Mouse (Mus musculus): ENCODE measurements around the gene Ensa.
"Not testable (repeated sequence)": the region's sequence is repeated elsewhere in the genome, so short reads cannot be mapped to it uniquely, and the experiment has no call there.

Gene Ensa

GRCm38 (mm10) chr3:95645313-95646235 is 20.8 kb downstream of the Ensa start:
- no peak for DNase-seq

GRCm38 (mm10) chr3:95648016-95648415 is 23.2 kb downstream of the Ensa start:
- no peak for DNase-seq

- DNase-seq: no peak
Measured at GRCm38 (mm10) chr3:95650276-95651032, 25.7 kb downstream of the Ensa start.

DNA sequence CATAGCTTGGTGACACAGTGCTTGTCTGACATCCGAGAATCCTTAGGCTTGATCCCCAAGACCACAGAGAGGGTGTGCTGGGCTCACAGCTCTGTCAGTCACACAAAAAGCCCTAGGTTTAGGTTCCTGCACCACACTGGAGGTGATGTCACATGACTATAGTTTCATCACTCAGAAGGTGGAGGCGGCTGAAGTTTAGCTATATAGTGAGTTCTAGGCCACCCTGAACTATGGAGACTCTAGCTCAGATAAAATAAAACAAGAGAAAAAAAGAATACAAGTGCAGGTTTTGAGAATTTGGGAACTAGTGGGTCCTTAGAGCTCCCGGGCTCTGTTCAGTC is 26.2 kb downstream of the Ensa start:
- no peak for DNase-seq

DNA sequence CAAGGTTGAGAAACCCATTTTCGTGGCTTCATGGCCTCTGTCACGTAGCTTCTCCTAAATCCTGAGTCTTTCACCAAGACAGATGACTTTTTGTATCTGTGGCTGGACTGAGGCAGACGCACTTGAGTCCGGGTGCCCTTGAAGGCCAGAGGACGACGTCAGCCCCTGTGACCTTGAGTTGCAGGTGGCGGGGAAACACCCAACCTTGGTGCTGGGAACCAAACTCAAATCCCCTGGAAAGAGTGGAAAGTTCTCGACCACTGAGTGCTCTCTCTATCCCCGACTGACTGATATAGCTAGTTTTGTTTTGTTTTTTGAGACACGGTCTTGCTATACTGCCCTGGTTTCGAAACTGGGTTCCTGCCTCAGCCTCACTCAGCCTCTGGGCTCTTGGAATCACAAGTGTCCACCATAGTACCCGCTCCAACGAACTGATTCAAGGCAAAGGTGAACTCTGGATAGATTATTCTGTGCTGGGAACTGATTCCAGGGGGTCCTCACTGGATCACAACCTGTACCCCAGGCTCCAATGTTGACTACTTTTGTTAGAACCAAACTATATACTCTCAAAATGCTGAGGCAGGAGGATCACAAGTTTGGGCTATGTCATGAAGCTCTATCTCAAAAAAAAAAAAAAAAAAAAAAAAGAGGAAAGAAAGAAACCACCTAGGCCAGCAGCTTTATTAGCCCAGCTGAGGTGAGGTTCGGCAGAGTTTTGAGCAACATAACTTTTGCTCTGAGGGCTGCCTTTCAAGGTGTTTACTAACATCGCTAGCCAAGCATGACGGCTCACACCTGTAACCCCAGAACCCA is 26.8 kb downstream of the Ensa start:
- DNase-seq: no peak

DNA sequence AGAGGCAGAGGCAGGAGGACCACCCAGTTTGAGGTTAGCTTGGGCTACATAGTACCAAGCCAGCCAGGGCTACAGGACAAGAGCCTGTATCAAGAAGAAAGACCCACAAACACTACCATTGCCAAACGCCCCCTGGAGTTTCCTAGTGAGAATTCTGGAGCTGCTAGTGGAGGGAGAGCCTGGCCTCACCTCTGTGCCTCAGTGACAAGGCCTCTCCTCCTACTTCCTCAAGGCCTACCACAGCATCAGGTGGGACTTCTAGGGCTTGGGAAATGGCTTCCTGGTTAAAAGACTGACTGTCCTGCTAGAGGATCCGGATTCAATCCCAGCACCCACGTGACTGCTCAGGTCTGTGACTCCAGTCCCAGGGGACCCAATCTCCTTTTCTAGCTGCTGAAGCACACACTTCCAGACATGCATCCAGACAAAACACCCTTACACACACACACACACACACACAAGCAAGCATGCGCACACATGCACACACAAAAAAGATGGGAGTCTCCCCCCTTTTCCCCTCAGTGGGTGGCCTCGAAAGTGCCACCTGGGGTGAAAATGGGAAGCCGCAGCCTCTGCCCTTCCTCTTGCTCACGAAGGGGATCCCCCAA is 27.5 kb downstream of the Ensa start:
- DNase-seq: no peak

DNA sequence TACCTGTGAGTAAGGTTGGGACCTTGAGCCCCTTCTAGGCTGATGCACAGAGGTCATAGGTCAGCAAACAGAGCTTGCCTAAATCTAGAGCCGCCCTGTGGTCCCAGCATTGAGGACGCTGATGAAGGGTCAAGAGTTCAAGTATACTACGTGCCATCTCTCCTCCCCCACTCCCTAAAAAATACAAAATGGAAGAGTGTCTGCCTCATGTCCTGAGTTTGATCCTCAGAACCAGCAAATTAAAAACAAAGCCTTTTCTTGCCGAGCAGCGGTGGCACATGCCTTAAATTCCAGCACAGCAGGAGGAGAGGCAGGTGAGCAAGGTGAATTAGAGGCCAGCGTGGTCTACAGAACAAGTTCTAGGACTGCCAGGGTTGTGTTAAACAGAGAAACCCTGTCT is 28.1 kb downstream of the Ensa start:
- no peak for DNase-seq

GRCm38 (mm10) chr3:95653473-95654034 is 28.8 kb downstream of the Ensa start:
- peak; percentile 21 for DNase-seq

GRCm38 (mm10) chr3:95654371-95654770 is 29.6 kb downstream of the Ensa start:
- not testable (repeated sequence) for DNase-seq

GRCm38 (mm10) chr3:95655437-95655836 is 30.6 kb downstream of the Ensa start:
- DNase-seq: no peak

GRCm38 (mm10) chr3:95657108-95657507 is 32.3 kb downstream of the Ensa start:
- no peak for DNase-seq

- DNase-seq: no peak
Measured at GRCm38 (mm10) chr3:95657711-95658110, 32.9 kb downstream of the Ensa start.

- DNase-seq: peak; percentile 95
Measured at GRCm38 (mm10) chr3:95658236-95658867, 33.6 kb downstream of the Ensa start, which contains the start of gene Mcl1. Gene Mcl1, plus strand, starts transcription at chr3:95658788.

- DNase-seq: peak; percentile 63
Measured at GRCm38 (mm10) chr3:95658868-95659712, 34.3 kb downstream of the Ensa start.

DNA sequence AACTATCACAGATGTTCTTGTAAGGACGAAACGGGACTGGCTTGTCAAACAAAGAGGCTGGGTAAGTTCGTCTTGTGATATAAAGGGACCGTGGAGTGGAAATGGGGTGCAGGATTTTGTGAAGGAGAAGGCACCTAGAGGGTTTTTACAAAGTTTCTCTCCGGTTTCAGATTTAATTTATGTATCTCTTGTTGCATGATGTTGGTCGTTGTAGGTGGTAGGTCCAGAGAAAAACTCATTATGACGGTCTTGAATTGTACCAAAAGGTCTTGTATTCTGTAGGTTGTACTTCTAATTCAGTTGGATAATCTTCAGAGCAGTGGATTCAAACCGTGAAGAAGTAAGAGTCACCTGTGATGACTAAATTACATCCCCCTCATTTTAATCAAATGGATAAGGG is 35.2 kb downstream of the Ensa start:
- no peak for DNase-seq

DNA sequence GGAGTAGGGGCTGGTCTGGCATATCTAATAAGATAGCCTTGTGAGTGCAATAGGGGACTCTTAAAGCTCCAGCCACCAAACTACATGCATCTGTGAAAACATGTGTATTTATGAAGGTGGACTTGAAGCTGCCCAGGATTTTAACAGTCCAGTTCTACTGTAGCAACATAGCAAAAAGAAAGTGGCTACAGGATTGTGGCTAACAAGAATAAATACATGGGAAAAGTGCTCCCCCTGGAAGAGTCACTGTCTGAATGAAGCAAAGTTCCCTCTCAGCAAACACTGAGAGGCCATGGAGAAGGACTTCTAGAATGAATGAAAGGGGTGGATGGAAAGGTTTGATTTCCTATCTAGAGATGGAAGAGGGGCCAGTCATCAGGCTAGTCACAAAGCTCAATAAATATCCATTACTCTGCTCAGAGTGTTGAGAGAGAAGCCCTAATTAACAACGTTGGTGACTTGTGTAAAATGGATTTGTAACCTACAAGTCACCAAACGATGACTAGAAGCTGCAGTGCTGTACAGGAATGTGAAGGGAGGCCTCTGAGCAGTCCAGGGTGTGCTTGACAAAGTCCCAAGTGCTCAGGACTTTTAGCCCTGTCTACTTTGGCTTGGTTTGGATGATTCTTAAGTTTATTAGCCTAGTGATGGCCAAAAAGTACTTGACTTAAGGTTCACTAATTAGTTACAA is 36.1 kb downstream of the Ensa start:
- DNase-seq: no peak

DNA sequence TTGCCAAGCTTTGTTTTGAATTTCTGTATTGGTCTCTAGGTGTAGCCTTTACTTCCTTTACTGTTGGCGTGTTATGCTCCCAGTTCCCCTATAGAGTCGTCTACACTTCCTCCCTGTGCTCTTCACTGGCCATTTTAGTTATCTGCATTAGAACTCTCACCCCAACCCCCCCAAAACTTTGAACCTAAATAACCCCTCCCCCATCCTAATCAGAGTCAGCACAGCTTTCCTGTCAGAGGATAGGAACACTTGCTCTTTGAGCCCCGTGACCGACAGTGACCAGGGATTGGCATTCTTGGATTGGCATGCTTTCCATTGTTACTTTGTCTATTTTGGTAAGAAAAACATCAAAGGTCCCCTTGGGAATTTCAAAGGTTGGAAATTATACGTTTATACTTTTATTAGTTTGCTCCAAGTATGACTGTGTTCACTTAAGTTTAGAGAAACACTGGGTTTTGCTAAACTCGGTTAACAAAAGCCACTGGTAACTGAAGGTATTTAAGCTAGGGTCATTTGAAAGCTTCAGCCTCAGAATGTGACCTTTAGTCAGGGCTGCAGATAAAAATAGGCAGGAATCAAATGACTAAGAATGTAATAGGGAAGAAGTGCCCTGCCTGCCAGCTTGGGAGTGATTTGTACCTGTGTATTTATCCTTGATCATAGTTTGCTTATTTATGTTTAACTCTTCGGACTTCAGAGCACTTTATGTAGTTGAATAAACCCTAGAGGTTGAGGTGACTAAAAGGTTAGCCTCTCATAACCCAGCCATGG is 37.3 kb downstream of the Ensa start:
- no peak for DNase-seq

- no peak for DNase-seq
Measured at GRCm38 (mm10) chr3:95662724-95663449, 38.1 kb downstream of the Ensa start.

DNA sequence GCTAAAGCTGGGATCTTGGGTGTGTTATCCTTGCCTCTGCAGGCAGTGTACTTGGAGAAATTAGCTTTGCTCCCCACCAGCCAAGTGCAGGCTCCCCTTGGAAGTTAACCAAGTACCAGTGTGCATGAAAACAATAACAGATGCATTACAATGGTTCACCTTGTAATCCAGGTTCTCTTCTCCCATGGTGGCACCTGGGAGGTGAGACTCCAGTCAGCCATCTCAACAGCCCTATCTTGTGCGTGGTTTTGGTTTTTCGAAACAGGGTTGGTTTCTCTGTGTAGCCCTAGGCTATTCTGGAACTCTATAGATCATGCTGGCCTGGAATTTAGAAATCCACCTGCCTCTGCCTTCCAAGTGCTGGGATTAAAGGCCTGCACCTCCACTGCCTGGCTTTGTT is 38.7 kb downstream of the Ensa start:
- DNase-seq: no peak

Measured in right cerebral cortex, postnatal 14 days (tissue).